Mouse (Mus musculus) mouse embryonic stem cell (cell line): ENCODE measurements at regions not wholly inside any gene's neighbourhood (a gene's known extent, or its start where the extent isn't known, plus 50 kb on each side); places are given as distances from the start of the nearest gene placed in this dataset.

ENCODE experiments used
- in situ Hi-C, 2 experiments: fragments of 300-500 bp; cut with MboI; formaldehyde crosslinking; loops; 1 replicate in 1 of 2; 3 replicates in 1 of 2; pipeline ENCODE4 v1.14.3; 2019 to 2020; ENCODE audit warnings: low sequenced_read_pairs in 2 of 2, low pct_unique_long_range_greater_than_20kb in 1 of 2, mixed read lengths in 1 of 2; ENCODE audit not compliant: unreplicated experiment in 1 of 2

- in situ Hi-C loops, result no loop called here
Measured at GRCm38 (mm10) chr15:93990139-93990538, 394.4 kb upstream of the Prickle1 start.

DNA sequence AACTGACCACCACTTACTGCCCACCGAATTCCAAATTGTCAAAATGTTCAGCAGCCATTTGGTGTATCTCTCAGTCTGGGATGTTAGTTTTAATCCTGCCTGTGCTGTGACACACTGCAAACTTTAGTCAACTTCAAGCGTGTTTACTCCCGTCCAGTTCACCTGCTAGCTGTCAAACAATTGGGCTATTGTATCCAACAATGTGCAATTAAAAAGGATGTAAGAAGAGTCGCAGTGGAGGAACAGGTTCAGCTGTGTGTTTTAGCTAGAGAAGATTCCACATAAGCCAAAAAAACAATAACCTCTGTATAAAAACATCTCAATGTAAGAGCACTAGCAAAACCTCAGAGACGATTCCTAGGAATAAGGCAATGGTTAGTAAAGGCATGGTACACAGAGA is 392.7 kb upstream of the Prickle1 start:
- in situ Hi-C loops, result no loop called here

DNA sequence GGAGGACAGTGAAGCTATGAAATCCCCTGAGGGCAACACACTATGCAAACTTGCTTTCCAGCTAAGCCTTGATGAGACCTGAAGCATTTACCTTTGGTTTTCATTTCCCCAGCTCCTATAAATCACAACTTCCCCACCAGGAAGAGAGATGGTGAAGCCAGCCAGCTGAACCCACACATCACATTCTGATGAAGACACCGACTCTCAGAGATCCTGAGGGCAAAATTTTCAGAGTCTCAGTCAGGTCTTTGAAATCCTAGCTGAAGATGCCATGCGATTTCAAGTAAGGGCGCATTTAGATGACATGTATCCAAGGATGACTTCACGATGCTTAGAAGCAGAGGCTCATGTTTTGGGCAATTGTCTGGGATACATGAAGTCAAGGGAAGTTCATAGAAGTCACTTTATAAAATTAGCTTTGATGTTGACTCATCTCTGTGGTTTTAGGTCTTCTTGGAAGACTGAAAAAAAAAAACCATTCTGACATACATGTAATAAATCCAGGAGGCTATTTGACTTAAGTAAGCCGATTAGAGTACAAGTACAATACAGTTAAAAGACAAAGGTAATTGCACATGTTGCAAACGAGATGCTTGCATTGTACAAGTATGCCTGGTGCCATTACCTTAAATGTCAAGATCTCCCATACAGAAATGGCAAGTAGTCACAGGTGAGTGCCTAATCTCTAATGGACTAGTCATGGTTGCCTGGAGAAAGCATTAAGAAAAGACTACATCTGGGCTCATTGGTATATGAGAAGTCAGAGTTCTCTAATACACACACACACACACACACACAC is 391.1 kb upstream of the Prickle1 start:
- in situ Hi-C loops, result no loop called here

DNA sequence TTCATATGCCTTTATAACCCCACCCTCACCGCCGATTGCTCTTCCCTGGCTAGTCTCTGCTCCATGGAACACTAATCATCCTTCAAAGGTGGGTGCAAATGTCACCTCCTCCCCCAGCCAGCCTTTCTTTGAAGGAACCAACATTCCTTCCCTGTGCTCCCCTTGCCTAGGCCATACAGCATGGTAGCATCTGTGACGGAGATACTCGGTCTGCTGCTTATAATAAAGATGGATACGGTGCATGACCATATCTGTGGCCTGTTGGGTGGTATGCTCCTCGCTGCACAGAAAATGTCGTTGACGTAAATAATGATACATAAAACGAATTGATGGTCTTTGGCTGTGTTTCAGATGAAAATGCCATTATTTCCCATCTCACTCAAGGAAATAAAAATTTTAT is 386.4 kb upstream of the Prickle1 start:
- in situ Hi-C loops, result no loop called here

DNA sequence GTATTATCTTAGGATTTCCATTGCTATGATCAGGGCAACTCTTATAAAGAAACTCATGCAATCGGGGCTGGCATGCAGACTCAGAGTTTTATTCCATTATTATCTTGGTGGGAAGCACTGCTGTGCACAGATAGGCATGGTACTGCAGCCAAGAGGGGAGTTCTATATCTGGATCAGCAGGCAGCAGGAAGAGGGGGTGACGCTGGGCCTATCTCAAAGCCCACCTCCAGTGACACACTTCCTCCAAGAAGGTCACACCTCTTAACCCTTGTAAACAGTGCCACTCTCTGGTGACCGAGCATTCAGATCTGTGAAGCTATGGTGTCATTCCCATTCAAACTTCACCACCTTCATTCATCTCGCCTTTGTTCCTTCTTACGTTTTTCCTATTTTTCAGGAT is 381.8 kb upstream of the Prickle1 start:
- in situ Hi-C loops, result no loop called here

DNA sequence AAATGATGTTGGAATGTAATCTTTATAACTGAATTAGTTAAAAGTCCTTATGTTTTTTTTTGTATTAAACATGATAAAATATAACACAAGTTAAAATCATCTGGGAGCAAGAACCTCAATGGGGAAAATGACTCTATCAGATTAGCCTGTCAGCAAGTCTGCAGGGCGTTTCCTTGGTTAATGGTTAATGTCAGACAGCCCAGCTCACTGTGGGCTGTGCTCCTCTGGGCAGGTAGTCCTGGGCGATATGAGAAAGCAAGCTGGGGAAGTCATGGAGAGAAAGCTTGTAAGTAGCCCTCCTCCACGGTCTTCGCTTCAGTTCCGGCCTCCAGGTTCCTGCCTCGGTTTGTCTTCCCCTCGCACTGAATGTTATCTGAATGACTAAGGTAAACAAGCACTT is 379.0 kb upstream of the Prickle1 start:
- in situ Hi-C loops, result no loop called here

- in situ Hi-C loops, result no loop called here
Measured at GRCm38 (mm10) chr15:93972979-93973378, 377.3 kb upstream of the Prickle1 start.

DNA sequence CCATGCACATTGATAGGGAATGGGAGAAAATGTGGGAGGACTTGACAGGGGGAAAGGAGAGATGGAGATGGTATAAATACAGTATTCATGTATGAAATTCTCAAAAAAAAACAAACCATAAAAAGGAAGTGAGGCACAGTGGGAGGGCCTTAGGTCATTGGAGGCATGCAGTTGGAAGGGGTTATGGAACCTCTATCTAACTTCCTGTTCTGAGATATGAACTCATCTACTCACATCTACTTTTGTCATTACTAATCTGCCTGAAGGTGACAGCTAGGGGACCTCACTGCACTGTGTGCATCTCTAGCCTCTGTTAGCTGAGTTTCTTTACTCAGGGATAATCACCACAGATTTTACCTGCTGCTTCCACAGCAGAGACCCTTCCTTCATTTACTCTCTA is 366.3 kb upstream of the Prickle1 start:
- in situ Hi-C loops, result no loop called here

- in situ Hi-C loops, result no loop called here
Measured at GRCm38 (mm10) chr15:93959931-93960330, 364.2 kb upstream of the Prickle1 start.

DNA sequence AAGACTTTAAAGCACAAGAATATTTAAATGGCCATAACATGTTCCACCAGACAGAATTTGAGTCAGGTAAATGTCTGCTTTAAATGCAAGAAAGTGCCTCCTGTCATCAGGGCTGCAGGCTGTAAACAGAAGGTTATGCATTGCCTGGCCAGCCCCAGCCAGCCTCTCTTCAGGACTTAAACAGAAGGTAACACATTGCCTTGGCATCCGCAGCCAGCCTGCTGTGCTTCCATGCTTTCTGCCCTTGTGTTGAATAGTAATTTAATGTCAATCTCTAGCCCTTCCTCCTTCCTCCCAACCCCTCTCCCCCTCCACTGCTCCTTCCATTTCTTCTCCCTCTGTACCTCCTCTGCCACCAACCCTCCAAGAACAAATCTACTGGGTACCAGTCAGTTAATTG is 362.4 kb upstream of the Prickle1 start:
- in situ Hi-C loops, result no loop called here

- in situ Hi-C loops, result no loop called here
Measured at GRCm38 (mm10) chr15:93956801-93957200, 361.1 kb upstream of the Prickle1 start.

- in situ Hi-C loops, result no loop called here
Measured at GRCm38 (mm10) chr15:93953548-93953947, 357.9 kb upstream of the Prickle1 start.

DNA sequence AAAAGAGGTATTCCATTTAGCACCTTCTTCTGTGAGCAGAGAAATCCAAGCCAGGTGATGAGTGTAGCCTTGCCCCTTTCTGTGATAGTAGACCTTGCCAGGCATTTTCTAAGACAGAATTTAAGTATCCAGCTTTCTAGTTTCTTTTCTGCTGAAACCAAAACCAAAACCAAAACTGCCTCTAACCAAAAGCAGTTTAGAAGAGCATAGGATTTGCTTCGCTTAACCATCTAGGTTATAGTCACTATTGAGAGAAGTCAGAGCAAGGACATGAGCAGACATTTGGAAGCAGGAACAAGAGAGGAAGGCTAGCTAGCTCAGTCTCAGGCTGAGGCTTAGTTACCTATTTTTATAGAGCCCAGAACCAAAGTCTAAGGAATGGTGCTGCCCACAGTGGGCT is 354.8 kb upstream of the Prickle1 start:
- in situ Hi-C loops, result no loop called here

DNA sequence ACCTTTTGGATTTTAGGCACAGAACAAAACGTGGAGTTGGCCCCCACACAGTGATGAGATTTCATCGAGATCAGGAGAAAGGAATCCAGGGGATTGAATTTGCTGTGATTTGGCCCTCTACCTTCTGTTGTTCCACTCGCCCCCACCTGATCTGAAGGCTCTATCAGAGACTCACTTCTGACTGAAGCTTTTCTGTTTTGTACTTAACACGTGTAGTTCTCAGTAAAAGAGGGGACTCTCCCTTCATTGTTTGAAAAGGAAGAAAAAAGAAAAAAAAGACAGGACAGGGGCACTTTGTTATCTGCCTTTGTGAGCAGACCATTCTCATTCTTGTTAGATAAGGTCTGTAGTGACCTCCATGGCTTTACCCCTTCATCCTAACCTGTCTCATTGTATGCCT is 353.2 kb upstream of the Prickle1 start:
- in situ Hi-C loops, result no loop called here

DNA sequence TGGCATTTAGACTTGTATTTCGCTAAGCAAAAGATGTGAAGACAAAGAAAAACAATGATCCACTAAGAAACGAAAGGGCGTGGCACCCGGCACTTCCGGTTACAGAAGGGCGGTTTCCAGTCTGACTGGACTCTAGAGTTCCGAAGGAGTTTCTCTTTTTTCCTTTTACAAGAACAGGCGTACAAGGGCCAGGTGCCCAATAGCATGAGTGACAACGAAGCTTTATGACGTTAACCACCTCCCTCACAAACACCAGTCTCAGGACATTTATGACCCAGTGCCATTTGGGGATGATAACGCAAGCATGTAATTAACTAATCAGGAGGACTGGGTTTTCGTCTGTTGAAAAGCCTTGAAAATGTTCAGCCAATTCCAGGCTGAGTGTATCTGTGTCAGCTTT is 347.9 kb upstream of the Prickle1 start:
- in situ Hi-C loops, result no loop called here

- in situ Hi-C loops, result no loop called here
Measured at GRCm38 (mm10) chr15:93932971-93933496, 337.3 kb upstream of the Prickle1 start.

- in situ Hi-C loops, result no loop called here
Measured at GRCm38 (mm10) chr15:93926842-93927241, 331.2 kb upstream of the Prickle1 start.

DNA sequence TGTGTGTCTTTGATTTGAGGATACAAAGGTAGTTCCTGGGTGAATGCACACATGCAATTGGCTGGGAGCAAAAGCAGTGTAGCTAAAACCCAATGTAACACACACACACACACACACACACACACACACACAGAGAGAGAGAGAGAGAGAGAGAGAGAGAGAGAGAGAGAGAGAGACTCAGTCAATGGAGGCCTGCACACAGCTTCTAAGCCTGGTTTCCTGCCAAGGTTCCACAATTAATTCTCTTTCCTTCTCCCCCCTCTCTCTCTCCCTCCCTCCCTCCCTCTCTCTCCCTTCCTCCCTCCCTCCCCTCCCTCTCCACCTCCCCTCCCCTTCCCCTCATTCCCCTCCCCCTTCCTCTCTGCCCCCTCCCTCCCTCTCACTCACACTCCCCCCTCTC is 330.6 kb upstream of the Prickle1 start:
- in situ Hi-C loops, result no loop called here

DNA sequence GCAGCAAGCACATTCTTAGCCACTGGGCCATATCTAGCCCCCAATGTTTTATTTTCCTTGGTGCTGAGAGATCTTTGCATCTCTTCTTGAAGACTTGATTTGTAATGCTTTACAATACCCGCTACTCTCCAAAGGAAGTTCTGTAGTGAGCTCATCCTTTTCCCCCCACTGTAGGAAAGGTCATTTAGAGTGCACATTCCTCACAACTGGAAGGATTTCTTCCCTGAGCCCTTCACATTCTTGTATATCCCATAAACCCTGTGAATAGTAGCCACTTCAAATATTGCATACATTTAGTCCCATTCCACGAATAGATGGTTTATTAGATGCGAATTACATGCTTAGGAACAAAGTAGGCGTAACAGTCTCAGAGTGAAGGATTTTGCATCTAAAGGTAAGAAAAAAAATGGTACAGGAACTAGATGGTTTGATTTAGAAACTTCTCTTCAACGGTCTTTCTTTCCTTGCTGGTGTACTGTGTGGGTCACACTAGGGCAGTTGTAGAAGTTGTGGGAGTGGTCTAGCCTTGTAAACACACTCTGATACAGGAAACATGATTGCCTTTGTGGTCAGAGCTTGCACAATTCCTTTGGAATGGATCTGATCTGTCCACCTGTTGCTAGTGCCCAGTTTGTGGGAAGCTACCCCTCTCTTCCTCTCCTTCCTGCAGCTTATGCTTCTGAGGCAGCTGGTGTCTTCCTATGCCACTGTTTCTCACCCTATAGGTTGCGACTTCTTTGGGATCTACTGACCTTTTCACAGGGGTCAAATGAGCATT is 326.0 kb upstream of the Prickle1 start:
- in situ Hi-C loops, result no loop called here

DNA sequence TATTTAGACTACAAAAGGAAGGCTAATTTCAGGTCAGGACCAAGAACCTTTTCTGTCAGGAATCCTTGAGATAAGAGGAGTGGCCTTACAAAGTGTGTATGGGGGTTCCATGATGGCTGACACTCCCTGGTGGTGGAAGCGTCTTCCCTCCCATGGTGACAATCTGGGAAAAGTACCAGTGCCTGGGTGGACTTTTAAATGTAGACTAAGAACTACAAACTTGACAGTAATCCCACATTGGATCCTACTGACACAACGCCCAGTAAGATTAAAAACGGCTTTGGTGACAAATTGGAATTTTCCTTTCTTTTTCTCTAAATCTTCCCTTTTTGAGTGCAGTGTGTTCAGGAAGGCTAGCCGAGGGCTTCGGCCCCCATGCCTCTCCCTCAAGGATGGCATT is 325.3 kb upstream of the Prickle1 start:
- in situ Hi-C loops, result no loop called here
